Mouse (Mus musculus) lung, postnatal 0 days (tissue): Measurements from ENCODE around the gene Pibf1. TPM values are rescaled to one million over a fixed set of nuclear protein-coding genes. Genes with fewer than 3 reads are reported as not detected.

Source experiments
- ATAC-seq: fragments of 200-750 bp; cut with Nextera tagmentation; 2 replicates; pipeline ENCODE4 v1.8.0; 2017; ENCODE audit warnings: moderate library complexity
- DNase-seq: peaks from one replicate; pipeline ENCODE4 v3.0.0-alpha.2; 2016; ENCODE audit warnings: low spot score
- H3K27ac ChIP-seq: fragments of 300-500 bp; sonication (generic); 2 replicates; pipeline ENCODE4 v1.5.1; 2014; ENCODE audit warnings: antibody characterized with exemption, mild to moderate bottlenecking, low read length, mixed read lengths
- H3K27me3 ChIP-seq: fragments of 300-500 bp; sonication (generic); replicated peaks from 2 replicates; pipeline ENCODE4 v1.6.1; 2014; ENCODE audit warnings: low read length, mixed read lengths; ENCODE audit not compliant: insufficient read depth
- H3K36me3 ChIP-seq: fragments of 300-500 bp; sonication (generic); 2 replicates; pipeline ENCODE4 v1.6.1; 2014; ENCODE audit warnings: low read length, mixed read lengths; ENCODE audit not compliant: insufficient read depth
- H3K4me1 ChIP-seq: fragments of 300-500 bp; sonication (generic); 2 replicates; pipeline ENCODE4 v1.6.1; 2014; ENCODE audit warnings: antibody characterized with exemption, low read depth, low read length, mixed read lengths; ENCODE audit not compliant: insufficient read depth
- H3K4me2 ChIP-seq: fragments of 300-500 bp; sonication (generic); replicated peaks from 2 replicates; pipeline ENCODE4 v1.6.1; 2014; ENCODE audit warnings: low read depth, mild to moderate bottlenecking, low read length, moderate library complexity, mixed read lengths
- H3K4me3 ChIP-seq: fragments of 300-500 bp; sonication (generic); 2 replicates; pipeline ENCODE4 v1.5.1; 2014; ENCODE audit warnings: low read depth, low read length
- H3K9ac ChIP-seq: fragments of 300-500 bp; sonication (generic); replicated peaks from 2 replicates; pipeline ENCODE4 v1.6.1; 2014; ENCODE audit warnings: low read depth, mild to moderate bottlenecking
- H3K9me3 ChIP-seq: fragments of 300-500 bp; sonication (generic); 2 replicates; pipeline ENCODE4 v1.6.1; 2016; ENCODE audit warnings: low read length, mixed read lengths
- CTCF ChIP-seq: IDR thresholded peaks from 2 replicates; pipeline ENCODE4 v1.5.1; 2016; ENCODE audit warnings: antibody characterized with exemption, mild to moderate bottlenecking
- EP300 ChIP-seq: IDR thresholded peaks from 2 replicates; pipeline ENCODE4 v1.6.1; 2016; ENCODE audit warnings: antibody characterized with exemption, mild to moderate bottlenecking, control low read depth
- WGBS: fragments of 180-500 bp; shearing (Covaris S2); extraction: QIAGEN DNeasy Blood & Tissue Kit; methylation state at CpG from one replicate; pipeline ENCODE4 v1.1.7; 2014; 5-methylcytosine and 5-hydroxymethylcytosine counted together
- polyA plus RNA-seq: library from polyadenylated mRNA; unstranded; fragments of >200 nt; fragmentation: Nextera tagmentation; extraction: Ambion mirVana; gene quantifications from 2 replicates; pipeline ENCODE4 v1.2.1, GENCODE M21; 2015

The Pibf1 gene
- polyA plus RNA-seq, 1 experiment from 2014 or later, result 11.6 TPM

GRCm38 (mm10) chr14:99134048-99134447 lies 34.8 kb downstream of the Pibf1 start:
- 89% methylated on average over 2 of the region's 2 CpGs for WGBS
- TF ChIP-seq EP300 (no peak), CTCF (no peak)
- Histone ChIP-seq H3K9ac (no peak overlapping the region), H3K4me3 (no peak overlapping the region), H3K27ac (no peak overlapping the region), H3K9me3 (no peaks in the 10 kb centered on the region), H3K4me2 (no peak overlapping the region), H3K27me3 (no peaks in the 10 kb centered on the region), H3K36me3 (no peaks in the 10 kb centered on the region), H3K4me1 (no peaks in the 10 kb centered on the region)
- no peak for DNase-seq
- ATAC-seq, result no peak

GRCm38 (mm10) chr14:99135761-99136160 lies 36.5 kb downstream of the Pibf1 start:
- Histone ChIP-seq H3K27ac (no peak overlapping the region), H3K9me3 (no peaks in the 10 kb centered on the region), H3K27me3 (no peaks in the 10 kb centered on the region), H3K4me1 (no peaks in the 10 kb centered on the region), H3K4me2 (no peak overlapping the region), H3K9ac (no peak overlapping the region), H3K36me3 (no peaks in the 10 kb centered on the region), H3K4me3 (no peak overlapping the region)
- WGBS, result 88% methylated on average over 9 of the region's 9 CpGs
- TF ChIP-seq CTCF, result no peak
- no peak for TF ChIP-seq EP300
- no peak for DNase-seq
- no peak for ATAC-seq

- H3K4me1 ChIP-seq, result no peaks in the 10 kb centered on the region
- TF ChIP-seq EP300 (peak; percentile 80), CTCF (no peak)
- H3K9me3 ChIP-seq, result no peaks in the 10 kb centered on the region
- no peak overlapping the region for H3K27ac ChIP-seq
- no peak overlapping the region for H3K4me3 ChIP-seq
- WGBS, result 85% methylated on average over 16 of the region's 16 CpGs
- H3K4me2 ChIP-seq, result no peak overlapping the region
- no peaks in the 10 kb centered on the region for H3K36me3 ChIP-seq
- ATAC-seq (peak; percentile 52; the same call in 1 of the 2 replicates), DNase-seq (no peak)
- no peaks in the 10 kb centered on the region for H3K27me3 ChIP-seq
- H3K9ac ChIP-seq, result no peak overlapping the region
Measured at GRCm38 (mm10) chr14:99136297-99136696, 37.1 kb downstream of the Pibf1 start.

GRCm38 (mm10) chr14:99140036-99140435 lies 40.8 kb downstream of the Pibf1 start:
- Histone ChIP-seq H3K27ac (no peak overlapping the region), H3K4me1 (no peaks in the 10 kb centered on the region), H3K4me3 (no peak overlapping the region), H3K4me2 (no peak overlapping the region), H3K27me3 (no peaks in the 10 kb centered on the region), H3K9ac (no peak overlapping the region), H3K36me3 (no peaks in the 10 kb centered on the region), H3K9me3 (no peaks in the 10 kb centered on the region)
- no peak for TF ChIP-seq EP300
- TF ChIP-seq CTCF, result no peak
- DNase-seq, result no peak
- WGBS, result 97% methylated on average over 2 of the region's 2 CpGs
- no peak for ATAC-seq

- TF ChIP-seq EP300, result no peak
- TF ChIP-seq CTCF, result peak; percentile 95
- no peaks in the 10 kb centered on the region for H3K9me3 ChIP-seq
- no peak overlapping the region for H3K27ac ChIP-seq
- no peaks in the 10 kb centered on the region for H3K27me3 ChIP-seq
- H3K4me1 ChIP-seq, result no peaks in the 10 kb centered on the region
- no peaks in the 10 kb centered on the region for H3K36me3 ChIP-seq
- DNase-seq (peak; percentile 86), ATAC-seq (peak; percentile 84)
- H3K4me2 ChIP-seq, result no peak overlapping the region
- H3K4me3 ChIP-seq, result no peak overlapping the region
- 32% methylated on average over 15 of the region's 15 CpGs for WGBS
- no peak overlapping the region for H3K9ac ChIP-seq
Measured at GRCm38 (mm10) chr14:99141786-99142633, 42.8 kb downstream of the Pibf1 start.

GRCm38 (mm10) chr14:99146841-99147240 lies 47.6 kb downstream of the Pibf1 start:
- ATAC-seq, result no peak
- DNase-seq, result no peak
- no peak overlapping the region for H3K4me2 ChIP-seq
- 93% methylated on average over 1 of the region's 1 CpGs for WGBS
- TF ChIP-seq CTCF (no peak), EP300 (no peak)
- H3K36me3 ChIP-seq, result no peaks in the 10 kb centered on the region
- no peaks in the 10 kb centered on the region for H3K27me3 ChIP-seq
- H3K4me3 ChIP-seq, result no peak overlapping the region
- H3K4me1 ChIP-seq, result no peaks in the 10 kb centered on the region
- no peak overlapping the region for H3K9ac ChIP-seq
- H3K9me3 ChIP-seq, result no peaks in the 10 kb centered on the region
- no peak overlapping the region for H3K27ac ChIP-seq
